Mouse (Mus musculus): ENCODE measurements around the gene Aqp3.
"Not testable (repeated sequence)": the region's sequence is repeated elsewhere in the genome, so short reads cannot be mapped to it uniquely, and the experiment has no call there.

Aqp3 gene

DNA sequence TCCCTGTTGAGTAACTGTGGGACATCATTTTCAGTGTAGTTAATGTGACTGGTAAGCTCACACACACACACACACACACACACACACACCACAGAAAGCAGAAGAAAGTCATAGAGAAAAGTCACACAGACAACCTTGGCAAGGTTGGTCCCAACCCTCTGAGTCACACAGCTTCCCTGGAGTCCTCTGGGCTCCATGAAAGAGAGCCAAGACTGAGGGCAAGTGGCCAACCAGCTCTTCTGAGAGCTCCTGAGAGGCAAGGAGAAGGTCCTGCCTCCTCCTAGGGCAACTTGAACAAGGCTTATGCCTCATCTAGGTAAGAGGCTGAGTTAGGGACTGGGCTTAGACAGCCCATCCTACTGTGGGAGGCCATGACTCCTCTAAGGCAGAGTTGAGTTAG lies 4.9 kb upstream of the Aqp3 start:
- no peak for DNase-seq

DNA sequence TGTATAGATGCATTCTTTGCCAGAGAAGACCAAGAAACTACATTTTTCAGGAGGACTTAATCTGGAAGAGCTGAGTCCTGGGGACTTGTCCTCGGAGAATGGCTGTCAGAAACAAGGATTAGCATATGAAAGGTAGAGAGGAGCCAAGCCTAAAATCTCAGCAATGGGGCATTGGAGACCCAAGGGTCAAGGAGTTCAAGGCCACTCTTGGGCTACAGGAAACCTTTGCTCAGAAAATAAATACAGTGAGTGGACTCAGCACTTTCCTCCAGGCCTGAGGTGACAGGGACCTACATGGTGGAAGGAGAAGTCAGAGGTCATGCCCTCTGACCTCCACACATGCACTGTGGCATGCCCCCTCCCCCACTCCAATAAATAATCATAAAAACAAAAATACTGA lies 3.0 kb upstream of the Aqp3 start:
- DNase-seq, result no peak

GRCm38 (mm10) chr4:41098577-41098951 lies 581 bp upstream of the Aqp3 start:
- DNase-seq, result peak; percentile 18

DNA sequence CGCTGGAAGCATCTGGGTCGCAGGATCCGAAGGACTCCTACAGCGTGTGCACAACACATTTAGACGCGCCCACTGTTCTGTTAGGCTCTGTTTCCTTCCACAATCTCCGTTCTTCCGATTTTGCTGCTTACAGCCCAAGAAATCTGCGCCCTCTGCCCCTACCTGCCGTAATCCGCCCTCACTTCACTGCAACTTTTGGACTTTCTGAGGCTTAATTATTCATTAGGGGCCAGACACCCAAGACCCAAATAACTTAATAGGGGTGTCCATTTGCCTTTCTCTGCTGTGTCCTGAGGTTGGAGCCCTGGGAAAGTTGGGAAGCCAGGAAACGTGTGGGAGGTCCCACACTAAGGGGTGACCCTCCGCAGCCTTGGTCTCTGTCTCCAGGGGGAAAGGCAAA lies 602 bp downstream of the Aqp3 start:
- DNase-seq, result no peak

DNA sequence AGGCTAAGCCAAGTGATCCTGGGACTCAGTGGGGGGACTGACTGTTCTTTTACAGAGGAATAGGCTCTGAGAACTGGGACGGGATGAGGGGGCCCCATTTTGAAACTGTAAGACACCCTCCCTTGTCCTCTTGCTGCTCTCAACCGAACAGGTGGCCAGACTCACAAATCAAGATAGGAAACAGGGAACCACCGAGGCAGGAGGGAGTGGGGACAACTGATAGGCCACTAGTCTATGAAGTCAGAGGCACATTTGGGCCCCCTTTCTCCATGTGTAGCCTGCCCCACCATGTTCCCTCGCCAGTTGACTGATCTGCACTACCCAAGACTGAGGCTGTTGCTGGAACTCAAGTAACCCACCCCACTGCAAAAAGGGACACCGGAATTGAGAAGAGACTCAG lies 1.2 kb downstream of the Aqp3 start:
- no peak for DNase-seq

GRCm38 (mm10) chr4:41096169-41096568 lies 1.8 kb downstream of the Aqp3 start:
- DNase-seq, result peak; percentile 73

- no peak for DNase-seq
Measured at GRCm38 (mm10) chr4:41094361-41094760, 3.6 kb downstream of the Aqp3 start.

- DNase-seq, result no peak
Measured at GRCm38 (mm10) chr4:41092958-41093357, 5.0 kb downstream of the Aqp3 start.

- DNase-seq, result no peak
Measured at GRCm38 (mm10) chr4:41091391-41091790, 6.6 kb downstream of the Aqp3 start.

- DNase-seq, result no peak
Measured at GRCm38 (mm10) chr4:41089705-41090104, 8.3 kb downstream of the Aqp3 start.

- no peak for DNase-seq
Measured at GRCm38 (mm10) chr4:41089189-41089588, 8.8 kb downstream of the Aqp3 start.

DNA sequence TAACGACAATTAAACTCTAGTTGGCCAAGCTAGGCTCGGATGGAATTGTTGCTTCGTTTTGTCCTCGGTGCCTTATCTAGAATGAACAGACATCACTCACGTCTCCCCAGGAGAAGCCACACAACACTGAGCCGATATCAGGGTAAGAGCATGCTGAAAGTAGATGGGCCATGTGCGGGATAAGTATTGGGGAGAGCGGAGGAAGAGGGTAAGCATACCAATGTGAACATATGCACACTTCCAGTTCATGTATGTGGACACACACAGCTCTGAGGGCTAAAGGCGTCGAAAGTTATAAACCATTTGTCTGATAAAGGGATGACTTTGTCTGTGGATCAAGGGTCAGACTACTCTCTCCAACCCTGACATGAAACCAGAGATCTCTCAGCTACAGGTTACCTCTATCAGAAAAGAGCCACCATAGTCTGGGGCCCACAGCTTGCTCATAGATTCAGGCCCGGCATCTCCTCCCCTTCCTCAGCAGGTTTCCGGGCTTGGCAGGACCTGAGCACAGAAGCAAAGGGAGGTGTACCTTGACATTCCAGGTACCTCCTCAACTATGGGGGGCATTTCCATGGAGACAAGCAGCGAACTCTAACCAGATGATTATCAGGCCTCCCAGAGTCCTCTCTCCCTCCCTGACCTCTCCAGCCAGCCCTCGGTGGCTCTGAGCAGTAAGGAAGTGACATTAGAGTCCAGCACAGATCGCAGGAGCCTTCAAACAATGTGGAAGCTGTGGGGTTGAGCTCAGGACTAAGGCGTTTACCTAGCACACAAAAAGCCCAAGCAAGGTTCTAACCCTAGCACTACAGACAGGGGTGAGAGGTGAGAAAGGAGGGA lies 10.3 kb downstream of the Aqp3 start:
- DNase-seq, result no peak

DNA sequence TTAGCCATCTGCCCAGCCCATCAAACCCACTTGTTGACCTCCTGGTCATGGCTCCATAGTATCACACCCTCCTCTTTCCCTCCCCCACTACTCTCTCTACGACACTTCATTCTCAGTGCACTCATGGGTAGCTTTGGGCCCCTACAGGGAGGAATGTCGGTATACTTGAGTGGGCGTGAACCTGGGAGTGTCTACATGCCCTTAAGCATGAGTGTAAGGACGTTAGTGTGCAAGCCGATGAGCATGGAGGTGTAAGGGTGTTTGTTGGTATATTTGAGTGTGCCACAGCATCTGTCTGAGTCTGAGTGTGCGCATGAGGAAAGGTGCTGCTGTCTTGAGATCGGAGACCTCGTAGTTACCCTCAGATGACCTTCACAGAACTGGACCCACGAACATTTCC lies 11.0 kb downstream of the Aqp3 start:
- DNase-seq, result no peak

DNA sequence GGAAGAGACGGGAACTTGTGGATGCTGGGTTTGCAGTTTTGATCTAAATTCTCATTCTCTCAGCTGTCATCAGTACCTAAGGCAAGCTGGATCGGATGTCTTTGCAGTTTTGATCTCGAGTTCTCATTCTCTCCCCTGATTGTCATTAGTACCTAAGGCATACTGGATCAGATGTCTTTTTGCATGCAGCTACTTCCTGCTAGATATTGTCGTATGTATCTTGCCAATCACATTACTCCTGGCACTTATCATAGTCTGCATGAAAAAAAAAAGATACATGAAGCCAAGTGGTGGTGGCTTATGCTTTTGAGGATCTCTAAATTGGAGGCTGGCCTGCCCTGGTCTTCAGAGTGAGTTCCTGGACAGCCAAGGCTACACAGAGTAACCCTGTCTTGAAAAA lies 13.2 kb downstream of the Aqp3 start:
- DNase-seq, result no peak

- not testable (repeated sequence) for DNase-seq
Measured at GRCm38 (mm10) chr4:41082803-41083202, 15.2 kb downstream of the Aqp3 start.

GRCm38 (mm10) chr4:41081733-41082132 lies 16.2 kb downstream of the Aqp3 start:
- DNase-seq, result no peak

DNA sequence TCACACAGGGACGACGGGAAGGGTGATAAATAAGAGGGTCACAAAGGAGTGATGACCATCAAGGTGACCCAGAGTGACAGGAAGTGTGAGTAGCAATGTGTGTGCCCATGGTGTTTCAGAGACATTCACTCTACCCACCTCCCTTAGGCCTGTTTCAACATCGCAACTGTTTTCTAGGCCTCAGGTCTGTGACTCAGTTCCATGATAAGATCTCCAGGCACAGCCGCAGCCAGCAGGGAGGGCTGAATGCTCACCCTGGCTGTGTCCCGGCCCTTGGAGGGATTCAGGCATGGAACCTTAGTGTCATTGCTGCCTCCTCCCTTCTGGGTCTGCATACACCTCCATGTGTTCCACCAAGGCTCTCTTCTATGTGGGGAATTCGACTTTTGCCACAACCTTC lies 19.3 kb downstream of the Aqp3 start:
- DNase-seq, result no peak

GRCm38 (mm10) chr4:41074461-41074860 lies 23.5 kb downstream of the Aqp3 start:
- peak; percentile 24 for DNase-seq

GRCm38 (mm10) chr4:41073008-41073817 lies 24.8 kb downstream of the Aqp3 start:
- no peak for DNase-seq

- no peak for DNase-seq
Measured at GRCm38 (mm10) chr4:41071500-41072429, 26.2 kb downstream of the Aqp3 start.

DNA sequence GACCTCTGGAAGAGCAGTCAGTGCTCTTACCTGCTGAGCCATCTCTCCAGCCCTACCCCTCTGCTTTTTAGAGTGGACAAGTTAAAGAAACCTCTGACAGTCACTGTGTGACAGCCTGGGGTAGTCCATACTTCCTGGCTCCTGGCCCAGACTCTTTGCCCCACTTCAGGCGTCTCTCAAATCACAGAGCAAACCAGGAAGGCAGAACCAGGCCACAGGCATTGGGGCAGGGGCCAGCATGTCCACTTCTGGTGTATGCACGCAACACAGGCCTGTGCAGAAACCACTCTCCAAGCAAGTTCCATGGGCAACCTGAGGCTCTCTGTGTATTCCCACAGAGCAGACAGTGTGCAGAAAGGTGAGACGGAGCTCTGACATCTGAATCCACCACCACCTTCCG lies 32.8 kb downstream of the Aqp3 start:
- no peak for DNase-seq

- DNase-seq, result peak; percentile 55
Measured at GRCm38 (mm10) chr4:41063894-41064673, 33.9 kb downstream of the Aqp3 start.

Data from kidney, postnatal 10 days (tissue).